8 mouse cellular contexts compared by ENCODE assay signal in the genomic region with DNA sequence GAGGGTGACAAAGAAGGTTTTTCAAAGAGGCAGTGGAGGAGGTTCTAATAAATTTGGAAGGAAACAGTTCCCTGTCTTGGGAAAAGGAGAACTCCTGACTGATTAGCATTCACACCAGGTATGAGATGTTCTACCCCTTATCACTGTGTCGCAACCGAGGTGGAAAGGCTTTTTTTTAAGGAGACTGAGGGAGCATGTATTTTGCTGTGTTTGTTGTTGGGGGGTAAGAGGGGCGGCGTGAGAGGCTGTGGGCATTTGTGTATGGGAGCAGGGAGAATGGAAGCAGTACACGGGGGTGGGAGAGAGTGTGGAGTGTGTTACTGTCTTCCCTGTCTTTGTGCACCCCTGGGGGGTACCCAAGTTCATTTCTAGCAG.
DNase-seq lines count a peak whose midpoint lies in the region; ATAC-seq lines count a peak whose summit lies in the region.

No protein-coding gene starts in this region.

- peak overlapping the region; percentile 59 for H3K4me3 ChIP-seq in midbrain, embryonic 12.5 days

- peak overlapping the region; percentile 96 for H3K27ac ChIP-seq in midbrain, embryonic 12.5 days (replicated peaks)

- peak overlapping the region; percentile 79 for H3K9ac ChIP-seq in midbrain, embryonic 12.5 days (replicated peaks)

- H3K9me3 ChIP-seq in midbrain, embryonic 12.5 days, result no peaks in the 10 kb centered on the region

- peaks cover 40% of the 10 kb centered on the region for H3K4me1 ChIP-seq in midbrain, embryonic 12.5 days

- DNase-seq in kidney, postnatal 4 days, result peak; percentile 33 to 39
- no peak for DNase-seq in kidney, postnatal 36 days
- DNase-seq in cerebellum, adult 9-11 months, result peak; percentile 59
- peak; percentile 26 for DNase-seq in heart, postnatal 4 days
- DNase-seq in gastrocnemius, adult 18-20 months (ENCODE audit: low spot score), result no peak
- DNase-seq in adrenal gland, postnatal 4 days (ENCODE audit: low spot score in 2 of 2), result no peak
- DNase-seq in right cerebral cortex, postnatal 10 days (ENCODE audit: low spot score in 2 of 2), result no peak

- peak; percentile 73 for ATAC-seq in midbrain, embryonic 12.5 days (ENCODE audit: low FRiP score, low read depth)

- no peaks in the 10 kb centered on the region for H3K36me3 ChIP-seq in midbrain, embryonic 12.5 days

- H3K27me3 ChIP-seq in midbrain, embryonic 12.5 days, result no peaks in the 10 kb centered on the region

- 1% methylated on average over 5 of the region's 5 CpGs for WGBS in midbrain, embryonic 12.5 days

- H3K4me2 ChIP-seq in midbrain, embryonic 12.5 days (replicated peaks), result peak overlapping the region; percentile 82

Comparison
In these comparisons a context has a peak if more than half of its experiments do, and no peak if none do; other contexts are left out.
1. DNase-seq: peak in kidney, postnatal 4 days (2 of 2), cerebellum, adult 9-11 months (single experiment) and heart, postnatal 4 days (single experiment); none in kidney, postnatal 36 days (0 of 2), gastrocnemius, adult 18-20 months (single experiment), adrenal gland, postnatal 4 days (0 of 2) and right cerebral cortex, postnatal 10 days (0 of 2).